Mouse (Mus musculus): ENCODE measurements around the gene Rnf123. TPM values are rescaled to one million over a fixed set of nuclear protein-coding genes. Genes with fewer than 3 reads are reported as not detected.

Gene Rnf123
- polyA plus RNA-seq, 1 experiment from 2014 or later, result 33.5 TPM

GRCm38 (mm10) chr9:108054331-108055040 is 28.7 kb downstream of the Rnf123 start:
- ATAC-seq (ENCODE audit: insufficient number of reproducible peaks, insufficient read depth, low FRiP score, low read depth), result no peak
- Histone ChIP-seq H3K4me3 (ENCODE audit: low read depth, low read length) (no peak overlapping the region), H3K36me3 (ENCODE audit: control insufficient read depth, insufficient read depth, low read length) (peaks cover 26% of the 10 kb centered on the region; the same call in 1 of the 2 replicates), H3K4me2 (replicated peaks; ENCODE audit: low read depth, low read length) (no peak overlapping the region), H3K4me1 (ENCODE audit: control insufficient read depth, insufficient read depth, low read length) (peaks cover 8% of the 10 kb centered on the region; the same call in 1 of the 2 replicates), H3K9me3 (ENCODE audit: control insufficient read depth, low read depth, low read length) (no peaks in the 10 kb centered on the region), H3K9ac (replicated peaks; ENCODE audit: low read depth, low read length) (no peak overlapping the region), H3K27me3 (ENCODE audit: control insufficient read depth, insufficient read depth, low read length) (no peaks in the 10 kb centered on the region), H3K27ac (ENCODE audit: low read length) (no peak overlapping the region)
- 87% methylated on average over 22 of the region's 22 CpGs for WGBS

DNA sequence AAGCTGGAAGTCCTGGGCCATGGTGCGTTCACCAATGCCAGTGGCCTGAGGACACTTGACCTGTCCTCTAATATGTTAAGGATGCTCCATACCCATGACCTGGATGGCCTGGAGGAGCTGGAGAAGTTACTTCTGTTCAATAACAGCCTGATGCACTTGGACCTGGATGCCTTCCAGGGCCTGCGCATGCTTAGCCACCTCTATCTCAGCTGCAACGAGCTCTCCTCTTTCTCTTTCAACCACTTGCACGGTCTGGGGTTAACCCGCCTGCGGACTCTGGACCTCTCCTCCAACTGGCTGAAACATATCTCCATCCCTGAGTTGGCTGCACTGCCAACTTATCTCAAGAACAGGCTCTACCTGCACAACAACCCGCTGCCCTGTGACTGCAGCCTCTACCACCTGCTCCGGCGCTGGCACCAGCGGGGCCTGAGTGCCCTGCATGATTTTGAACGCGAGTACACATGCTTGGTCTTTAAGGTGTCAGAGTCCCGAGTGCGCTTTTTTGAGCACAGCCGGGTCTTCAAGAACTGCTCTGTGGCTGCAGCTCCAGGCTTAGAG is 29.4 kb downstream of the Rnf123 start:
- 86% methylated on average over 15 of the region's 15 CpGs for WGBS
- H3K4me2 ChIP-seq (replicated peaks; ENCODE audit: low read depth, low read length), result 0 out of 2 replicates have a peak overlapping the region, but pooled peaks have one; percentile 33

GRCm38 (mm10) chr9:108052885-108053664 is 30.1 kb downstream of the Rnf123 start, which contains the start of gene Amigo3:
Gene Amigo3 (plus strand): TSS chr9:108053159.
- peak within 1 kb of the TSS; percentile 33 for H3K4me2 ChIP-seq (replicated peaks; ENCODE audit: low read depth, low read length)
- H3K4me3 ChIP-seq (ENCODE audit: low read depth, low read length), result peak within 1 kb of the TSS; percentile 7; the same call in 1 of the 2 replicates
- peak within 1 kb of the TSS; percentile 22 for H3K27ac ChIP-seq (ENCODE audit: low read length)
- H3K27me3 ChIP-seq (ENCODE audit: control insufficient read depth, insufficient read depth, low read length), result no peaks in the 10 kb centered on the region
- peak; percentile 66 for ATAC-seq (ENCODE audit: insufficient number of reproducible peaks, insufficient read depth, low FRiP score, low read depth)
- no peak within 1 kb of the TSS for H3K9ac ChIP-seq (replicated peaks; ENCODE audit: low read depth, low read length)
- H3K4me1 ChIP-seq (ENCODE audit: control insufficient read depth, insufficient read depth, low read length), result peaks cover 10% of the 10 kb centered on the region
- peaks cover 26% of the 10 kb centered on the region; the same call in 1 of the 2 replicates for H3K36me3 ChIP-seq (ENCODE audit: control insufficient read depth, insufficient read depth, low read length)
- H3K9me3 ChIP-seq (ENCODE audit: control insufficient read depth, low read depth, low read length), result no peaks in the 10 kb centered on the region
- 58% methylated on average over 20 of the region's 20 CpGs for WGBS

More for the DNA sequence above, 29.4 kb downstream of the Rnf123 start:
- Histone ChIP-seq H3K4me3 (ENCODE audit: low read depth, low read length) (no peak overlapping the region), H3K27ac (ENCODE audit: low read length) (no peak overlapping the region), H3K27me3 (ENCODE audit: control insufficient read depth, insufficient read depth, low read length) (no peaks in the 10 kb centered on the region), H3K9me3 (ENCODE audit: control insufficient read depth, low read depth, low read length) (no peaks in the 10 kb centered on the region), H3K4me1 (ENCODE audit: control insufficient read depth, insufficient read depth, low read length) (peaks cover 9% of the 10 kb centered on the region; the same call in 1 of the 2 replicates), H3K36me3 (ENCODE audit: control insufficient read depth, insufficient read depth, low read length) (peaks cover 26% of the 10 kb centered on the region; the same call in 1 of the 2 replicates), H3K9ac (replicated peaks; ENCODE audit: low read depth, low read length) (no peak overlapping the region)
- ATAC-seq (ENCODE audit: insufficient number of reproducible peaks, insufficient read depth, low FRiP score, low read depth), result no peak

DNA sequence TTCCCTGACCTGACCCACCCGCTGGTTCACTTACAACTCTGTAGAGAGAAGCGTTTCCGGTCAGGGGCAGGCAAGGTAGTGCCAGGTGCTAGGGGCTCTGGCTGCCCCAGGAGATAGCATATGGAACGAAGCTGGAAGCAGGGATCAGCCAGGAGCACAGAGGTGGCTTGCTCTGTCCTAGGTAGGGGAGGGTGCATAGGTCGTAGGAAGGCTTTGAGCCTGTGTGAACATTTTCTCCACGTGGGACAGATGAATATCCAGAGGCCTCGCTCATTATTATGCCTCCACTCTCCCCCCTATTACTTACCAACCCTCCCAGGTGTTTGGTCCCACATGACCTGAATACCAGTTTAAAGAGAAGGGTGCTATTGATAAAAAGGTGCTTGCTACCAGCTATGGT is 30.7 kb downstream of the Rnf123 start:
- H3K4me2 ChIP-seq (replicated peaks; ENCODE audit: low read depth, low read length), result no peak overlapping the region
- H3K27ac ChIP-seq (ENCODE audit: low read length), result peak overlapping the region; percentile 15; the same call in 1 of the 2 replicates
- ATAC-seq (ENCODE audit: insufficient number of reproducible peaks, insufficient read depth, low FRiP score, low read depth), result no peak
- no peaks in the 10 kb centered on the region for H3K9me3 ChIP-seq (ENCODE audit: control insufficient read depth, low read depth, low read length)
- H3K4me1 ChIP-seq (ENCODE audit: control insufficient read depth, insufficient read depth, low read length), result peaks cover 14% of the 10 kb centered on the region
- WGBS, result 74% methylated on average over 7 of the region's 7 CpGs
- no peak overlapping the region for H3K9ac ChIP-seq (replicated peaks; ENCODE audit: low read depth, low read length)
- no peak overlapping the region for H3K4me3 ChIP-seq (ENCODE audit: low read depth, low read length)
- peaks cover 26% of the 10 kb centered on the region; the same call in 1 of the 2 replicates for H3K36me3 ChIP-seq (ENCODE audit: control insufficient read depth, insufficient read depth, low read length)
- no peaks in the 10 kb centered on the region for H3K27me3 ChIP-seq (ENCODE audit: control insufficient read depth, insufficient read depth, low read length)

GRCm38 (mm10) chr9:108051931-108052220 is 31.3 kb downstream of the Rnf123 start:
- Histone ChIP-seq H3K36me3 (ENCODE audit: control insufficient read depth, insufficient read depth, low read length) (peaks cover 32% of the 10 kb centered on the region; the same call in 1 of the 2 replicates), H3K27me3 (ENCODE audit: control insufficient read depth, insufficient read depth, low read length) (no peaks in the 10 kb centered on the region), H3K4me3 (ENCODE audit: low read depth, low read length) (no peak overlapping the region), H3K27ac (ENCODE audit: low read length) (no peak overlapping the region), H3K4me2 (replicated peaks; ENCODE audit: low read depth, low read length) (no peak overlapping the region), H3K9me3 (ENCODE audit: control insufficient read depth, low read depth, low read length) (no peaks in the 10 kb centered on the region), H3K9ac (replicated peaks; ENCODE audit: low read depth, low read length) (no peak overlapping the region), H3K4me1 (ENCODE audit: control insufficient read depth, insufficient read depth, low read length) (peaks cover 14% of the 10 kb centered on the region)
- WGBS, result 81% methylated on average over 4 of the region's 4 CpGs
- ATAC-seq (ENCODE audit: insufficient number of reproducible peaks, insufficient read depth, low FRiP score, low read depth), result no peak

DNA sequence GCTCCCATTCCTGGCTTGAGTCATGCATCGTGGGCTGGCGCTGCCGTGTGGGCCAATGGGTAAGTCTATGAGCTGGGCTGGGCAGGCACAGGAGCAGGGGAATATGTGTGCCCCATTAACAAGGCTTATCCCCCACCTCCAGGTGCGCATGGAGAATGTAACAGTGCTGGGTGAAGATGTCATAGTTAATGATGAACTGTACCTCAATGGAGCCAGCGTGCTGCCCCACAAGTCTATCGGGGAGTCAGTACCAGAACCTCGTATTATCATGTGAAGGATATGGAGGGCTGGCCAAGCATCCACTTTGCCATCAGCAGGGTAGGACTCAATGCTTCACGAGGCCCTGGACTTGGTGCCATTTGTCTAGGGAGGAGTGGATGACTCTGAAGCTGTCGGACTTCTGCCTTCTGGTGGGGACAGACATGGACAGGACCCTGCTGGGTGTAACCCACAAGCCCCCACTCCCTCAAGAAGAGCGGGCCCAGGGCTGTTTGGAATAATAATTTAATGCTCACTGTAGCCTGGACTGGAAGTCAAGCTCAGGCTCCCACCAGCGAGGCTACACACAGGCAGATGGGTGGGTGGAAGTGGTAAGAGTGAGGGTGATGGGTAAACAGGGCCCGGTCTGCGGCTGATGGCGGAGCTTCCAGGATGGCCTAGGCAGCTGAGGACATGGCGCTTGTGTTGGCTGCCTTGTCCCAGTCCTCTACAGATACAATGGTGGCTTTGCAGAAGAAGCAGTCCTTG is 31.8 kb downstream of the Rnf123 start:
- peaks cover 14% of the 10 kb centered on the region for H3K4me1 ChIP-seq (ENCODE audit: control insufficient read depth, insufficient read depth, low read length)
- H3K4me2 ChIP-seq (replicated peaks; ENCODE audit: low read depth, low read length), result no peak overlapping the region
- peaks cover 37% of the 10 kb centered on the region; the same call in 1 of the 2 replicates for H3K36me3 ChIP-seq (ENCODE audit: control insufficient read depth, insufficient read depth, low read length)
- 92% methylated on average over 15 of the region's 15 CpGs for WGBS
- no peak overlapping the region for H3K27ac ChIP-seq (ENCODE audit: low read length)
- no peak for ATAC-seq (ENCODE audit: insufficient number of reproducible peaks, insufficient read depth, low FRiP score, low read depth)
- H3K9me3 ChIP-seq (ENCODE audit: control insufficient read depth, low read depth, low read length), result no peaks in the 10 kb centered on the region
- no peak overlapping the region for H3K9ac ChIP-seq (replicated peaks; ENCODE audit: low read depth, low read length)
- H3K4me3 ChIP-seq (ENCODE audit: low read depth, low read length), result no peak overlapping the region
- no peaks in the 10 kb centered on the region for H3K27me3 ChIP-seq (ENCODE audit: control insufficient read depth, insufficient read depth, low read length)

- Histone ChIP-seq H3K9me3 (ENCODE audit: control insufficient read depth, low read depth, low read length) (no peaks in the 10 kb centered on the region), H3K36me3 (ENCODE audit: control insufficient read depth, insufficient read depth, low read length) (peaks cover 48% of the 10 kb centered on the region), H3K4me1 (ENCODE audit: control insufficient read depth, insufficient read depth, low read length) (peaks cover 14% of the 10 kb centered on the region), H3K27ac (ENCODE audit: low read length) (peak overlapping the region; percentile 58), H3K4me3 (ENCODE audit: low read depth, low read length) (peak overlapping the region; percentile 80), H3K9ac (replicated peaks; ENCODE audit: low read depth, low read length) (peak overlapping the region; percentile 73), H3K4me2 (replicated peaks; ENCODE audit: low read depth, low read length) (peak overlapping the region; percentile 94), H3K27me3 (ENCODE audit: control insufficient read depth, insufficient read depth, low read length) (no peaks in the 10 kb centered on the region)
- no peak for ATAC-seq (ENCODE audit: insufficient number of reproducible peaks, insufficient read depth, low FRiP score, low read depth)
- 42% methylated on average over 15 of the region's 15 CpGs for WGBS
Measured at GRCm38 (mm10) chr9:108049561-108050251, 33.4 kb downstream of the Rnf123 start.
